Mouse (Mus musculus): ENCODE results near the gene Pax6.

Gene Pax6

GRCm38 (mm10) chr2:105684991-105685650 lies 16.4 kb downstream of the Pax6 start:
- DNase-seq = no peak

DNA sequence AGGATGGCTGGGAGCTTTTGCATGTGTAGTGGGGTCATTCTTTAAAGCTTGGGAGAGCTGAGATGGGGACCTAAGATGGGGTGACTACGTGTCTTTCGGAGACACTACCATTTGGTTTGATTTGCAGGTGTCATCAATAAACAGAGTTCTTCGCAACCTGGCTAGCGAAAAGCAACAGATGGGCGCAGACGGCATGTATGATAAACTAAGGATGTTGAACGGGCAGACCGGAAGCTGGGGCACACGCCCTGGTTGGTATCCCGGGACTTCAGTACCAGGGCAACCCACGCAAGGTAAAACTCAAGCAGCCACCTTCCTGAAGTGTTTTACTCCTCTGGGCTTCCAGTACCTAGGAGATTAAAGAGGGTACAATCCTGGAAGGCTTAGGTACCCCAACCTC lies 17.0 kb downstream of the Pax6 start:
- no peak for DNase-seq

DNA sequence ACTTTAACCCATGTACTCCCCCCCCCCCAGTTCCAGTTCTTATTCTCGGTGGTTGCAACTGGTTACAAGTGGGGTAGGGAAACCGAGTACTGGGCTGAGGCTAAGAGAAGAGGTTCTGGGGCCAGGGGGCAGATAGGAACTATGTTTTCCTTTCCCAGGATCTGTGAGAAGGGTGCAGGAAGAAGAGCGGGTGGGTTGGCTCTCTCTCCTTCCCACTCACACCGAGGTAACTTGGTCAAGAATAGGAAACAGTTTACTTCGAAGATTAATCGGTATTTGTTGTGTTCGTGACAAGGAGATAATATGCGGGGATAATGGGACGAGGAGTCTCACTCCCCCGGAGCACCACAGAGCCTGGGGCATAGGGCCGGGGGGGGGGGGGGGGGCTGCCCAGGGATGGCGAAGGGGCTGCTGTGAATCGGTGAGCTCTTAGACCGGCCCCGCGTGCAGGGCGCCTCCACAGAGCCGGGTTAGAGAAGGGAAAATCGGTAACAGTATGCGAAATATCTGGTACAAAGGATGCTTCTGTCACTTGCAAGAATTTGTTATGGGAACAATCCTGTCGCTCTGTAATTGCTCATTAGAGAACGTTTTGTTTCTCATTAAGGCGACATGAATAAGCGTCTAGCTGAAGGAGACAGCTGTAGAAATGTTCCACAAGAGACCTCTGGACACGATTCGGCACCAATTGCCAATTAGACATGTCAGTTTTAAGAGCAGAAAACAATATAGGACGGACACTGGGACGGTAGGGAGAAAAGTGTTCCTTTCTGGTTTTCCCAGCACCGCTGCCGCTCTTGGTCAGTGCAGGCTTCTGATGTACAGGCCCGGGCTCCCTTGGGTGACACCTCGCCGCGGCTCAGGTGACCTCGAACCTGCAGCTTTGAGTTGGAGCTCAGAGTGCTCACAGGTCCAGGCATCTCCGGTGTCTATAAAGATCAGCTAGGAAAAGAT lies 17.9 kb downstream of the Pax6 start:
- DNase-seq = no peak

DNA sequence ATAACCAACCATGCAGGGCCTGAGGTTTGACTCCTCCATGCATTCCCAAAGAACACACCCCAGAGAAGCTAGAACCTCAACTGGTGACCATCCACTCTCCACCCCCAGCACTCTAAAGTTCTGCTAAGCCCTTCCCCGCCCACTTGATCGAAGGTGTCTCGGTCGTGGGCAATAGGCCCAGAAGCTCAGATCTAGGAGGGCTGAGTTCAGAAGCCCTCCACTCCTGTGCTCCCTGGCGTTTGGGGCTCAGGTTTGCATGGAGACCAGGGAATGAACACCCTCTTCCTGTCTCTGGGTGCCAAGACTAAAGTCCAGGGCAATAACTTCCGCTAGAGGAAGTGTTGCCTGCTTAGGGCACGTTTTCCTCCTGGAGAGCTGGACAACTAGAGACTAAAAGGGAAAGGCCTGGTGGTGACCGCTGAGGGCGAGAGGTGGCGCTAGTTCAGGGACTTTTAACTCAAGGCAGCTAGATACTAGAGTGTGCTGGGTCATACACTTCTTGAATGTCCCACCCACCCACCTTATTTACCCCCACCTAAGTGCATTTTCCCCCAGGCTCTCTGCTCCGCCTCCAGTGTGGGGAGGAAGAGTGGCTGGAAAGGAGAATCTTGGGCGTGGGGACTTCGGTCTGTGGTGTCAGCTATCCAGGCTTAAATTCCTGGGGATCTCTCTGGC lies 18.8 kb downstream of the Pax6 start:
- no peak for DNase-seq

- no peak for DNase-seq
Observed at GRCm38 (mm10) chr2:105688011-105688410, 19.3 kb downstream of the Pax6 start.

DNA sequence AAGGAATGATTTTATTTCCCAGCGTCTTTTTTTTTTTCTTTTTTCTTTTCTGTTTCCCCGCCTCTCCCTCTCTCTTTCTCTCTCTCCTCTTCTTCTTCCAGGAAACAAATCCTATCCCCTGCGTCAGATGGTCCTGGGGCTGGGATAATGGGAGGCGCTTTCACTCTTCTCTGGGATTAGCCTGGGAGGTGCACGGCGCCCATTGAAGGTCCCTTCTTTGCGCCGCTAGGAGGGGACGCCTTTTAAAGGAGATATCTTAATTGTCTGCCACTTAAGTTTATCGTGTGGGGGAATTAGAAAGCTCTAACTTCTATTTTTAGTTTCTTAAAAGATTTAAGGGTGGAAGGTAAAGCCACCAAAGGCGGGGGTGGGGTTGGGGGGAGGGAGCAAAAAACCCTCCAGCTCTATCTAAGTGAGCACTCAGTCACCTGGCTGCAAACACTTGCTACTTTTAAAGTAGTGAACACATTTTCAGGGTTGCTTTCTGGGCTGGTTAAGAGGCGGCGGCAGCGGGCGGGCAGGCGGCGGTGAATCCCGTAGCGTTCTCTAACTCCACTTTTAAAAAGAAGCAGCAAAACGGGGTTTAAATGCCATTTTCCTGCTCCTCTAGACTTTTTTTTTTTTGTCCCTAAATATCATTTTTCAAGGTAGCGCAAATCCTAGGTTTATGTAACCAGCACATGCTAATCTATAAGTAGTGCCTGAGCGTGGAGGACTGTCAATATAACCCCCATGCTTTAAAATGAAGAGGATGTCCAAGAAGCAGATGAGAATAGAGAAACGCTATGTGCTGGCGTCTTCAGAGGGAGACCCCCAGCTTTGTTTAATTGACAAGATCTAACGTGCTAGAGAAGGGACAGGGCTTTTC lies 20.0 kb downstream of the Pax6 start:
- no peak for DNase-seq

GRCm38 (mm10) chr2:105689304-105689770 lies 20.6 kb downstream of the Pax6 start:
- DNase-seq = no peak

GRCm38 (mm10) chr2:105689771-105690639 lies 21.3 kb downstream of the Pax6 start:
- no peak for DNase-seq

DNA sequence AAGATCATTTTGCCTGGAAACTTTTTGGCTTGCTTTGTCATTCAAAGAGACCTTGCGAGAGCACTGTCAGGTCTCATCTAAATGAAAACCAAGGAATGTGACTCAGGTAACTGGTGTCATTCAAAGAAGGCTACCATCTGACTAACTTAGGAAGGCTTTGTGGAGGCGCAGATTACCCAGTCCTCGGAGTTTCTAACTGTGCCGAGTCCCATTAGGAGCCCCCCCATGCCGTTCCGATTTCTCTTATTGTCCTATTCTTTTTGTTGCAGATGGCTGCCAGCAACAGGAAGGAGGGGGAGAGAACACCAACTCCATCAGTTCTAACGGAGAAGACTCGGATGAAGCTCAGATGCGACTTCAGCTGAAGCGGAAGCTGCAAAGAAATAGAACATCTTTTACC lies 22.6 kb downstream of the Pax6 start:
- DNase-seq = no peak

DNA sequence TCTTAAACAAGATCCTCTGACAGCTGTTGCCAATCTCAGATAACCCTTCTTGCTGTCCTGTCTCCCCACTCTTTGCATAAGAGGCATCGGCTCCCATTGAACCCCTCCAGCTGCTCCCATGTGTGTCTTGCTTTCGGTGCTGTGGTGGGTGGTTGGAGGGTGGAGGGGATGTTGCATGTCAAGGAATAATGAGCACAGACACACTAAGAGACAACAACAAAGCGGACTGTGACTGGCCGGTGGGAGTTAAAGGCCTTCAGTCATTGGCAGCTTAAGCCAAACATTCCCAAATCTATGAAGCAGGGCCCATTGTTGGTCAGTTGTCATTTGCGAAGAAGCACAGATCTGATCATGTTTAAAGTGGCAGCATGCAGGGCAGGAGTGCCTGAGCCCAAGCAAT lies 29.0 kb downstream of the Pax6 start:
- no peak for DNase-seq

DNA sequence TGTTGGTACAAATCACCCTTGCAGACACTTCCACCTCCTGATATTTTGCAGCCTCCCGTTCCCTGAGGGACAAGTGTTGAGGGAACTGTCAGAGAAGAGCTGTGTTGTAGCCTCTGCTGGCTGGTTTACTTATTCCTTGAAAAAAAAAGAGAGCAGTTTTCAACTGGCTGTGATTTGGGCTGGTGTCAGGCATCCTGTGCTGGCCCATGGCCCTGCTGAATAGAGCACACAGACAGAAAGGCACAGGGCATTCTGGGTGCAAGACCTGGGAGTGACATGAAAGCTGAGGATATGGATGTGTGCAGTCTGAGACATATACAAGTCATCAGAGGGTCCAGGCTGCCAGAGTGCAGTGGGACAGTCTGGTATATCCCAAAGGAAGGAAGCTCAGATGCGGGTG lies 29.9 kb downstream of the Pax6 start:
- DNase-seq = no peak

DNA sequence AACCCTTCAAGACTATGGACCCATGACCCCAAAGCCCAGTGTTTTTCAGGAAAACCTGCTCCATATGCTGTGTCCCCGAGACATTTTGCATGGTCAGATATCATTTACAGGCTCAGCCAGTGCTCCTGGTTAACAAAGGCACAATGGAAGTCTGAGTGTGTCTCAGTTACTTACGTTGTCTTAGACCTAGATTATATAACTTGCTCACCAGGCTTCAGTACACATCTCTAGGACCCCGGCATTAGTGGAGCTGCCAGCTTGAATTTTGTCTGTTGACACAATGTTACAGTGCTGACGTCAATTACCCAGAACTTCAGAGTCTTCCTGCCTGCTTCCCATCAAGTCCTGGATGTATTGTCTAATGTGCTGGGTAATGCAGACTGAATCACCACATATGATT lies 33.1 kb downstream of the Pax6 start:
- no peak for DNase-seq

DNA sequence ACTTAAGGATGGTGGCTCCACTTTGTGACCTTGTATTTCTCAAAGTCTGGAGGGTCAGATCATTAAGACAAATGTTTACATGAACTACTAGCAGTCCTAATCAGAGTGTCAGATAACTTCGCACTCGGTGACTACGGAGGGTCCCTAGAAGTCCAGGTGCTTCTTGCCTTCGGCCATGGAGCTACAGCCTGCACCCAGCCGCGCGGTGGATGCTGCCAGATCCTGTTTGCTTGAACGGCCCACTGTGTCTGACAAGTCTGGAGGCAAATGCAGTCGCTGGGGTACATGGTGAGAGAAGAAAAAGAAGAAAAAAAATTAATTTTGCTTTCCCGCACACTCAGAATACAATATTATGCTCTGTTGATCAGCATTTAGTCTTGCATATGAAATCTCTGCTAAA lies 33.9 kb downstream of the Pax6 start:
- no peak for DNase-seq

DNA sequence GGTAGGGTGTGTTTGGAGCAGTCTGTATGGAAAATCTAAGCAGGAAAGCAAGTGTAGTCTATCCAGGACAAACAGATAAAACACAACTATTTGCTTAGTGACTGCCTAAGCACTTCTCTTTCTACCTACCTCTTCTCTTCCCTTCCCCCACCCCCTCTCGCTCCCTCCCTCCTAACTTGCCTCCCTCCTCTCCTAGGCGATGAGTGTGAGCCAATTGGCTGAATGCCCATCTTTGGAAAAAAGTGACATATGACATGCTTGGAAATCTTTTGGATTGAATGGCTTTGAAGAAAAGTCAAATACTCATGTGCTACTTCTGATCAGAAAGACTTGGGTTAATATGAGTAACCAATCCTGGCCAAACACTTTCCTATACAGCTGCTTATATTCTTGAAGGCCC lies 36.6 kb downstream of the Pax6 start:
- DNase-seq = no peak

DNA sequence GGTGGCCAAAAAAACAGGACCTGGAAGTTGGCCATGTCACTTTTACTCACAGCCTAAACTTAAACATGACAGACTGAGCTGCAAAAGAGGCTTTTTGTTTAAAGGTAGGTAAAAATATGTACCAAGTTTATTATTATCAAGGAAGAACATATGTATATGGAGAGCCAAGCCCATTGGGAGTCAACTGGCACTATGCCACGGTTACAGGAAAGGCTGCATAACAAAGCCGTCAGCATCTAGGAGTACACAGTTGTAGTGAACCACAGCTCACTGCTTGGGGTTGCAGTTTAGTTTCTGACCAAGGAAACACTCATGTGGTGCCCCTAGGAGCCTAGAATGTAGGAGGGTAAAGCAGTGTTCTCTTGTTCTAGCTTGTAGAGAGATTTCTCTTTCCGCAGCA lies 40.4 kb downstream of the Pax6 start:
- no peak for DNase-seq

- no peak for DNase-seq
Observed at GRCm38 (mm10) chr2:105710511-105710910, 41.8 kb downstream of the Pax6 start.

GRCm38 (mm10) chr2:105715409-105716115 lies 46.9 kb downstream of the Pax6 start:
- no peak for DNase-seq

GRCm38 (mm10) chr2:105726657-105727056 lies 58.0 kb downstream of the Pax6 start:
- no peak for DNase-seq

DNA sequence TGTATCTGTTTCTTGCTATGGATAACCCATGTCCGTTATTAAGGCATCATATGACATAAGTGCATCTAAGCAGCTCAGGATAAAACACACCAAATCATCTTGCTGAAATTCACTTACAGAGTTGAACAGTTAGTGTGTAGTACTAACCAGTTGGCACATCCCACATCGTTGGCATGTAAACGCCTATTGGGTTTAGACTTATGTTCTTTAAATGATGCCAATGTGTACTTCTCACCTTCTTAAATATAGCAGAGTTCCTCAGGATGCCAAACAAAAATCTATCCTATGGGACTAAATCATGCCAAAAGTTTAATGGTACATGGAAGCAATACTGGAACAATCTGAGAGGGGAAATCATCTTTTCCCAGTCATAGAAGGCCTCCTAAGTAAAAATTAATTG lies 62.0 kb downstream of the Pax6 start:
- DNase-seq = no peak

DNA sequence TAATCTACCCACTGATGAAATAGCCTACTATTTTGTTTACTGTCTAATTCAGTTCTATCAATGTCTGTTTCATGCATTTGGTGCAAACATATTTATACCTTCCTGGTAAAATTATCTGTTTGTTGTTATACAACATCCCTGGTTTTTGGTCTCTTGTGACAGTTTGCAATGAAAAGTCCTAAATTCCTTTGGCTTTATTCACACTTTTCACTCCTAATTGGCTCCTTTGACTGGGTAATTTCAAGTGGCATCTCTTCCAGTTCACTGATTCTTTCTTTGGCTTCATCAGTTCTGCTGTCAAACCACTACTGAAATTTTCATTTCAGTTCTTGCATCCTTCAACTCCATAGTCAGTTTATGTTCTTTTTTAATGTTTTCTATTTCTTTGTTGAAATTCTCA lies 67.5 kb downstream of the Pax6 start:
- DNase-seq = no peak

DNA sequence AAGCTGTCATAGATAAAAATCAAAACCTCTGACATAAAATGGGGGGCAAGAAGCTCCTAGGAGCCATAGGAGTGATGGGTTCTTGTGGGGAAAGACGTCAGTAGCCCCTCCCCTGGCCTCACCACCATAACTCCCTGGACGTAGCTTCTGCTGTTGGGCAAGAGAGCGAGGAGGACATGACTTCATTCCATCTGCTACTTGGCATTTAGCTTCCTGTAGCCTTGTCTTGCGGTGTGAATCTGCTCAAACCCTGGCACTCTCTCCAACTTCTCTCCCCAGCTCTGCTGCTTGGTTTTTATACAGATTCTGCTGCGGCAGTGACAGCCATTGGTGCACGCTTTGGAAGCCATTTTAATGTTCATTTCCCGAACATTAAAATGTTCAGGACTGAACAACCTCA lies 78.2 kb downstream of the Pax6 start:
- DNase-seq = no peak

All from lung, postnatal 14 days (tissue).